Mouse (Mus musculus): ENCODE measurements around the gene Itpk1.
A peak's percentile ranks its signal among the peaks of the same experiment; 100 is the strongest.
"Not testable (repeated sequence)": the region's sequence is repeated elsewhere in the genome, so short reads cannot be mapped to it uniquely, and the experiment has no call there.

Gene Itpk1

DNA sequence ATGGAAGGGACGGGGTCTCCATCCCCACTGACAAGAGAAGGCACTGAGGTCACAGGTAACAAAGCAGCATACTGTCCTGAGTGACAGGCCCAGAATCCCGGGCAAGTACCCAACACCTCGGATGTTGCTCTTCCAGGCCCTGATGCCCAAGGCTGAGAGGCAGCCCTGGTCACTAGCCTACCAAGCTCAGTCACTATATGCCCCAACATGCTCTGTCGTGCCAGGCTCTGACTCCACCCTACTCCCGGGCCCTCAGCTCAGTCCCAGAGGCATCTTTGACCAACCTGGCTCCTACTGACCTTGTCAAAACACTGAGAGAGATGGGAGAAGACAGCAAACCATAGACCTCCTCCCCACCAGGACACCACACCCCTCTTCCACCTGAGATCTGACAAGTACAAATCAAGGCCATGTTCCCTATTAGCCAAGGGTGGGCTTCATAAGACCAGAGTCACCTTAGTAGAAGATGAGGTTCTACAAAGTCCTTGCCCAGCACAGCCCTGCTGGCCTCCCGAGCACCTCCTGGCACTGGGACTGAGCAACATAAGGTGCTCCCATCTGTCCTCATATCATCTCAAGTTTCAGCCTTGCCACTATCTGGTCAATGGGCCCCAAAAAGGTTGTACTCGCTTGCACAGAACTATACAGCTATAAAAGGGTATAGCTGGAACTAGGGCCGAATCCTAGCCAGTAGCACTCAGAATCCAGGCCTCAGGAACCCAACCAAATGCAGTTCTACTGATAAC lies 43.7 kb downstream of the Itpk1 start:
- no peak for DNase-seq (ENCODE audit: inconsistent ontology term)

DNA sequence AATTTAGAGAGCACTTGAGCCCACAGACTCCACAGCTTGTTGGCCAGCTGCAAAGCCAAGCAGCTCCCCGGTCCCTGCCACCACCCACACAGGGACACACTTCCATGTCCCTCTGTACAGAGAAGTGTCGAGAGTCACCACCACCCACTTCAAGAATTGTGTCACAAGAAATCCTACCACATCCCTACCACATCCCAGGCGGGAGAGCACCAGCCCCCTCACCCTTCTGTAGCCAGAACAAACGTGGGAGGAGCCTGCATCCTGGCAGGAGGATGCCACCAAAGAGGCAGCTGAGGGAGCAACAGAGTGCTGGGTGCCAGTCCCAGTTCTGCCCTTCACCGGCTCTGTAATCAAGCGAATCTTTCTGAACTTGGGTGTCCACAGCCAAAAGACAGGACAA lies 51.7 kb downstream of the Itpk1 start:
- DNase-seq (ENCODE audit: inconsistent ontology term) = no peak

DNA sequence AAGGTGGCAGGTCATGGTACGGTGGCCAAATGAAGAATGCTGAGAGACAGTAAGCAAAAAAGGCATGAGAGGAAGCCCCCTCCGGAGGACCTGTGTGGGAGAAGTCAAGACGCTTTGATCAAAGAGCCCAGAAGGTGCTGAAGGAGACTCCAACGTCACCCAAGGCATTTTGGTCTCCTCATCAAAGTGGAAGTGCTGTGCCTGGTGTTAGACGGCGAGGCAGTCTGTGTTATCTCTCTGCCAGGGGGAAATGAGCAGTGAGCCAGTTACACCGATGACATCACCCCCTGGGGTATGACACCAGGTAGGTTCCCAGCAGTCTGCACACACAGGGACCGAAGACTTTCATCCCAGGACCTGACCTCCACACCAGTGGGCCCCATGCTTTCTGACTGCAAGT lies 52.3 kb downstream of the Itpk1 start:
- DNase-seq (ENCODE audit: inconsistent ontology term) = no peak

DNA sequence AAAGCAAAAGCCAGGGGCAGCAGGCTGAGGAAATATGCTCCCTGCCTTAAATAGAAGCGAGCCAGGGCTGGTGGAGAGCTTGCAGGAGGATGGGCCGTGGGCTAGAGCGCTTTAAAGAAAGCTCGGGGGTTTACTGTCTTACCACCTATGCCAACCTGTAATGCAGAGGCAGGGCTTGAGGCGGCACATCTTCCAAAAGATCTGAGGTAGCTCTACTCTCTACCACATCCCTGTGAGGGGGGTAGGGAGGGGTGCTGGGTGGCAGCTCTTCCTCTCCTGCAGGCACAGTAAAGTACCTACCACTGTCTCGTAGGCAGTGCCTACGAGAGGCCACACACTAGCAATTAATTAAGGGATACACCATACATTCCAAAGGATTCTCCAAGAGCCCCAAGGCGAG lies 52.9 kb downstream of the Itpk1 start:
- no peak for DNase-seq (ENCODE audit: inconsistent ontology term)

DNA sequence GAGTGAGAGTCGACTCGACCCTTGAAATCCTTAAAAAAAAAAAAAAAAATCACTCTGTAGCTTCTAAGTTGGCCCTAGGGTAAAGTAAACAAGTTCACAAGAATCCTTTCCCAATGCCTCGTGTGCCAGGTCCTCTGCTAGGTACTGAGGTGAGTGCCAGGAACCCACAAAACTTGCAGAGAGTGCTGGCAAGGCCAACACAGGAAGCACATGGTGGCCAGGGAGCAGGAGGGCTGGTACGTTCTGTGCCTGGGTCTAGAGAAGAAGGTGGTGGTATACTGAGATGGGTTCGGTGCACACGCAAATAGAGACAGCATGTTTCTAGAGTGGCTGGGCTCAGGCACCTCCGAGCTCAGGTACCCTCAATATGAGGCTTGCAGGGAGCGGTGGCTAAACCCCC lies 53.3 kb downstream of the Itpk1 start:
- no peak for DNase-seq (ENCODE audit: inconsistent ontology term)

DNA sequence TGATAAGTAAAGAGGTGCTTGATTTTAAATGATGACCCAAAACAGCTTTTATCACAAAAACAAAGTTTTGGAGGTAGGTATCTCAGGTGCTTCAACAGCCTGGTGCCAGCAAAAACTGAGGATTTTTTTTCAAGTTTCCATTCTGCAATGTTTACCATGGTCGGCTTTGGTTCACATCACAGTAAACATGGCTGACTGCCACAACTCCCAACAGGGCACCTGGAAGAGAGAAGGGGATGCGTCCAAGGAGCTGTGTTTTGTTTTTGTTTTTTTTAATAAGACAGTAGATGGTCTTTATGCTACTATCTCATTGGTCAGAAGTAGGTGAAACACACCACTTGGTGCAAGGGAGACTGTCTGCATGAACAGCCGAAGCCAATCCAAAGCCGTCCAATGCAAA lies 54.1 kb downstream of the Itpk1 start:
- DNase-seq (ENCODE audit: inconsistent ontology term) = no peak

DNA sequence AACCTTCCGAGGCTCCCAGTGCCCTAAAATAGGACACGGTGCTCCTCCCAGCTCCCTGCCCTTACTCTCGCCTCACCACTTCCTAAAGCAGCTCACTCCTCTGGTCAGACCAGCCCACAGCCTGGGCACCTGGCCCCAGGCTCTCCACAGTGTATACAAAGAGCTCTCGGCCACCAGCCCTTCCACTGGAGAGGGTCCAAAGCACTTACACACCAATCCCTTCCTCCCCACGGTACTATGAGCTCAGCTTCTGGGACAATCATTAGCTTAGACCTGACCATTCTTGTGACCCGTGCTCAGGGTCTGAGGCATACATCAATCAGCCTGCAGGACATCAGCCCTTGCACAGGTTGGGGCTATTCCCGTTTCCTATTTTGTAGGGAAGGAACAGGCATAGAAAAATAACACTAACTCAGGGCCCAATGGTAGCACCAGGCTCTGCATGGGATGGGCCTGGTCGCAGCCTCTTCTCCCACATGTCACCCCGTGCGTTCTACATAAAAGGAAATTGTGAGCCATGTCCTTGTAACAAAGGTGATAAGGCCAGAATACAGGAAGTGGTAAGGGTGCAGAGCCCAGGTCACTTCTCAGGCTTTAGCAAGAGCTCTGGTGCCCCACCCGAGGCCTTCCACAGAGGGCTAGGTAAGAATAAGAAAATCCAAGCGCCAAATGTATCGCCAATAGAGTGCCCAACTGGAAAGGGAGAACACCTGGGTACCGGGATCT lies 56.7 kb downstream of the Itpk1 start:
- peak; percentile 33 for DNase-seq (ENCODE audit: inconsistent ontology term)

DNA sequence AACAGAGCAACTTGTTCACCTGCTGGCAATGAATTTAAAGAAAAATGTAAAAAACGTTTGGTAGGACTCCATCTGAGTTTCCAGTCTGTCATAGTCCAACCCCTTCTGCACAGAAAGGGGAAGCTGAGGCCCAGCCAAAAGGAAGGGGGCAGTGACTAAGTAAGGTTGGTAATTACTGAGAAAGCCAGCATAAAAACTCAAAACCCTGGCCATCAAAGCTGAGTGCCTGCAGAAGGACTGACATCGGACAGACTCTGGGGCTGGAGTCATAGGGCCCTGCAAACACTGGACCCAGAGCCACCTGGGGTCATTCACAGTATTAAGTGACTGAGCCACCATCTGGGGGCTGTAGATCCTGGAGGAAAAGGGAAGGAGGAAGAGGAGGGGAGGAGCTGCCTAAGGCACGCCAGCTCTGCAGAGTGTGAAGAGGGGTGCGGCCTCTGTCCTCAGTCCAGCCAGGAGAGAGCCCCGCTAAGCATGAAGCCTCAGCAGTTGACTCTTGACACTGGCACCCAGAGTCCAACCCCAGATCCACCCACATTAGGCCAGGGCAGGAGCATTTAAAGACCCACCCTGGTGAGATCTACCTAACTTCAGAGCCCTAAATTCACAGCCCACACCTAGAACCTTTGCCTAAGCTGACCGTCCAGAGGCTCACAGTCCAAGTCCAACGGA lies 58.0 kb downstream of the Itpk1 start:
- no peak for DNase-seq (ENCODE audit: inconsistent ontology term)

DNA sequence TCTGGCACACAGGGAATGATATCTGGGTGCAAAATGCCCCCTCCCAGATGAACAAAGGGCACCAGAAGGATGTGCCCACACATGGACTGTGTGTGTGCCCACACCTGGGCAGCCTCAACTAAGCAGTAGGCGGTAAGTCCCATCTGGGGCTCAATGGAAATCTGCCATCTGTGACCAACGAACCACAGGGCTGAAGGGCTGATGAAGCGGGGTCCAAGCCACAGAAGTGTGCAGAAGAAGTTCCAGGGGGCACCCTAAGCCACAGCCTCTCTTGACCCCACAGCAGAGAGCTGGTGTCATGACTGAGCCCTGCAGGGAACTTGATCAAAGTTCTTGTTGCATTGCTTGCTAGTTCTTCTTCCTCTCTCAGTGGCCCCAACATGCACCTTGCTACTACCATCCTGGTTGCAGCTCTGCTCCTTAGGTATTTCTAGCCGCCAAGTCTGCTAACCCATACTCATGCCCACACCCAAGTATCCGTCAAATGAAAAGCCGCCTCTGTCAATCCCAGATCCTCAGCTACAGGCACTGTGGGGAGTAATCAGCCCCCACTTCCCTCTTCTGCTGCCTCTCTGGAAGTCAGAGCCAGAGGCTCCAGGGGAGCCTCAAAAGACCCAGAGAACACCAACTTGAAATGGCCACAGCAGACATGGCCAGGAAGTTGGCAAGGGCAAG lies 58.7 kb downstream of the Itpk1 start:
- no peak for DNase-seq (ENCODE audit: inconsistent ontology term)

DNA sequence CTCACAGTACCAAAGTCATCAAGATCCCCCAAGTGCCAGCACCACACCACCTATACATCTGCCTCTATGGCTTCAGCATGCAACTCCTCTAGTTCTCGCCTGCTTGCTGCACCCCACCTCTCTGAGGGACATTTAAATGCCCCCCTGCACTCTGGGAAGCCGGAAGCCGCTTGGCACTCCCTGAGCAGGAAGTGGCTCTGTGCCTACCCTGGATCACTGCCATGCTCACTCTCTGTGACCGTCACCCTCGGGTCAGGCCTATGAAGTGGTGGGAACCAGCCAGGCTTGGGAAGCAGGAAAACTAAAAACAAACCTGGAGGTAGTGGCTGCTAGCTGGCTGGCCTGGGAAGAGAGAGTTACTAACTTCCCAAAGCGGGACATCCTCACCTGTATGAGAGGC lies 61.4 kb downstream of the Itpk1 start:
- no peak for DNase-seq (ENCODE audit: inconsistent ontology term)

DNA sequence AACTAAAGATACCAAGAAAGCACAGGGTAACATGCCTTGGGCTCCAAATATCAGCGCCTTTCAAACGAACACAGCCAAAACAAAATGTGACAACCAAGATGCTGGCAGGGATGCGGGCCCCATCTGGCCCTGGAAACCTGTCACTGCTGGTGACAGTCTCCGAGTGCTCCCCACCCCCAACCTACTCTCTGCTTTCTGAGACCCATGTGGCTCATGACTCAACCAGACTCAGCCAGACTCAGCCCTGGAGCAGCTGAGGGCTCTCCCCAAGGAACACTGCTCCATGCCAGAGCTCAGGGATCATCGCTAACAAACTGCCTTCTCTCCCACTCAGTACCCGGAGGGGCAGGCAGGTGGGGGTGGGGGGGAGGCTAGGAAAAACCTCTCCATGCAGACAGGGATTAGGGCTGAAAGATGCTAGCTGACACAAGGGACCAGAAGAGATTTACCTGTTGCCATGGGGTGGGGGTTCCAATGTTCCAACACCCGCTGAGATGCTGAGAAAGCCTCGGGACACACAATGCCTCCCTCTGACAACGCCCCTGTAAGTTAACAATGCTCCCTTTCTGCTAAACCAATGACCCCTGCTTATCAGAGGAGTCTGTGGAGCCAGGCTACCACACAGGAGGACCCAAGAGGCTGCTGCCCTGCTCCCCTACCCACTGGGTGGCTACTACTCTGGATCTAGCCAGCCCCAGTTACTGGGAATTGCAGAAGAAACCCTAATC lies 64.1 kb downstream of the Itpk1 start:
- peak; percentile 72 for DNase-seq (ENCODE audit: inconsistent ontology term)

DNA sequence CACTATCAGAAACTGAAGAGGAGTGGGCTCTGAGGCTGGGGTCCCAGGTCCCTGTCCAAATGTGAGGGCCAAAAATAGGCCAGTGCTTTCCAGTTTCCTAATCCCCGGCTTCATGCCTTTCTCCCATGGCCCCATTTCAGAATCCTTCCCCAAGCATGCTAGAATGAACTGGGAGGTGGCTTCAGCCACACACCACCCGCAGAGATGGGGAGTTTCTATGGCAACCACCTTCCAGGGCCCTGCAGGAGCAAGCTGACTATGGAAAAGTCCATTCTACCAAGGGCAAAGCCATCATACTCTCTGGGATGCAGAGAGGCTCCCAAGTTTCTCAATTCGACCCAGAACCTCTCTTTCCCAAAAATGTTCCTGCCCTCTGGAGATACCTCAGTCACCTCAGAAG lies 65.9 kb downstream of the Itpk1 start:
- DNase-seq (ENCODE audit: inconsistent ontology term) = no peak

DNA sequence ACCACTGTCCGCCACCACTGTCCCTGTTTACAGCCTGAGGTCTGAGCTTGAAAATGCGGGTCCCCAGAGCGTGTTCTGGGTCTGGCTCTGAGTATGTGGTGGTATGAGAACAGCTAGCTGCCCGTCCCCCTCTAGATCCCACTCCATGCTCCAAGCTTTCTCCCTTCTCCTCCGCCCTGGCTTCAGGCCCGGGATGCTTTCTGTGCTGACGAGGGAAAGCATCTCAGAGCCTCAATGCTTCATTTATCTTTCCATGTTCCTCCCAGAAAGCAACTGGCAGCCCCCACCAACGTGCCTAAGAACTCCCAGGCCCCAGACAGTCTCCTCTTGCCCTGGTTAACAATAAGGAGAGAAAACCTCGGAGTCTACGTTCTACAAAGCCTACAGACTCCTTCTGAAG lies 67.5 kb downstream of the Itpk1 start:
- no peak for DNase-seq (ENCODE audit: inconsistent ontology term)

DNA sequence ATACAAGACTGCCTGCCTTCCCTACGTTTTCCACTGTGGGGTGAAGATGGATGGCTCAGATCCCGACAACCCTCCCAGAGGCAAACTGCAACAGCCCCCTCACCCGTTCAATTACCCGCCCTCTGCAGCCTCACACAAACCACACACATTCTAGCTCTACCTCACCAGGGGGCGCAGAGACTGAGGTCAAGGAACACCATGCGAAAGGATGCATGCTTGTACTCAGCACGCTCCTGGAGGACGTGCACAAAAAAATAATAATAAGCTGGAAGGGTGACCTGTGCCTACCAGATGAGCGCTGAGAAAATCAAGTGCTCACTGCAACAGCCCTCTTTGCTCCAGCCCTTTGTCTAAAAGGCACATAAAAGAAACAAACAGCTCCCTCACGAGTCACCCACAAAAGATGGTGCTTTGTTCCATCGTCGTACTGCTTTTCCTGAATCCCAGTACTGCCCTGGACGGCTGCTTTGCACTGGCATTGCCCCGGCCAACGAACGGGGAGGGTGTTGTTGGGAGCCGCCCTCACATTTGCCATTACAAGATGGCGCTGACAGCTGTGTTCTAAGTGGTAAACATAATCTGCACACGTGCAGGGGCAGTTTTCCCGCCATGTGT lies 70.2 kb downstream of the Itpk1 start:
- DNase-seq (ENCODE audit: inconsistent ontology term) = no peak

DNA sequence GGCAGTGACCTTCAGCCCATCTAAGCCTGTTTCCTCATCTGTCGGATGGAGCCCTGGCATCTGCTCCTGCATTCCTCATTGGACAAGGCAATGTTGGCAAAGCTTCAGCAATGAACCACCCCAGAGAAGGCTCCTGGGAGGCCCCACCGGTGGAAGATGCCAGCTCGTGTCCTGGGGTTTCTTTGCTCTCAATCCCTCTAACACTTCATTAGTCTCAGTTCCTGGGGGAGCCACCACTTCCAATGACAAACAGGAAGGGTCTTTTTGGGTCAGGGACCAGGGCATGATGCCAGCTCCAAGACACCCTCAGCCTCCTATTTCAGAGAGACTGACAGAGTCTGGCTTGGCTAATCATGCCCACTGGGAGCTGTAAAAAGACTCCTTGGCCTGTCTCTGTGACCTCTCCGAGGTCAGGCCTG lies 71.6 kb downstream of the Itpk1 start:
- DNase-seq (ENCODE audit: inconsistent ontology term) = peak; percentile 83

DNA sequence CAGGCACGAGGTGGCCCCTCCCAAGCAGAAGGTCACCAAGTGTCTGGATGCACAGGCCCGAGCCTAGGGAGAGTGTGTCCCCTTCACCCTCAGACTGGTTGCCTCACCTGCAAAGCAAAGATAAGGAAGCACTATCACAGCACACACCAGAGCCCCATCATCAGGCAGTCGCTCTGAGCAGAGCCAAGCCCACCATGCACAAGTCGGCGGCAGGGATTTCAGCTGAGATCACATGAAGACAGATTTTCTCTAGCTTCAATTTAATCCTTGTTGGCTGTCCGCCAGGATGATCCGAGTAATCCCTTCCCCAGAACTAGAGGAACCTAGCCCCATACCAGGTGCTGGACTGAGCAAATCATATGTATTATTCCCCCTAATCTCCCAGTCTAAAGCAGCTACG lies 73.0 kb downstream of the Itpk1 start:
- DNase-seq (ENCODE audit: inconsistent ontology term) = no peak

DNA sequence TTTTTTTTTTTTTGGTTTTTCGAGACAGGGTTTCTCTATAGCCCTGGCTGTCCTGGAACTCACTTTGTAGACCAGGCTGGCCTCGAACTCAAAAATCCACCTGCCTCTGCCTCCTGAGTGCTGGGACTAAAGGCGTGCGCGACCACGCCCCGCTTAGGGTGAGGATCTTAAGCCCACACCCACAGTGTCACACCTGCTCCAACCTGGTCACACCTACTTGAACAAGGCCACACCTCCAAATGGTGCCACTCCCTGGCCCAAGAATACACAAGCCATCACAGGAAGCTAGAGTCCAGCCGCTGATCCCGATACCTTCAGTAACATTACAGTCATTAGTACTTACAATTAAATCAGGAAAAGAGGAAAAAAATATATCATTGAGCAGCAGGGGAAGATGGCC lies 74.3 kb downstream of the Itpk1 start:
- not testable (repeated sequence) for DNase-seq (ENCODE audit: inconsistent ontology term)

DNA sequence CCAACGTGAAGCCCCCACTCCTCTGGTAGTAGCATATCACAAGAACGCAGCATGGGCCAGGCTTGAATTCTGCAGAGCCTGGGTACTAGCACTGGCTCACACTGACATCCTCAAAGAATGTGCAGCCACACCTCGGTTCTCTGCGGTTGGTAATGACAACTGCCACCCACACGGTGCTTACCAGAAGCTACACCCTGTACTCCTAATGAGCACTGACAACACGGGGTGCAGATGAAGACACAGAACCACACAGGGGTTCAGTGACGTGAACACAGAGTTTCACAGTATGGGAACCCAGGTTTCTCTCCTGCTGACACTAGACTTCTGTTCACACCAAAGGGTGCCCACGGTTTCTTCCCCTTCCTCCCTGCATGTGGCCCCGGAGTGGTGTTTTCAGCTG lies 76.5 kb downstream of the Itpk1 start:
- DNase-seq (ENCODE audit: inconsistent ontology term) = no peak

DNA sequence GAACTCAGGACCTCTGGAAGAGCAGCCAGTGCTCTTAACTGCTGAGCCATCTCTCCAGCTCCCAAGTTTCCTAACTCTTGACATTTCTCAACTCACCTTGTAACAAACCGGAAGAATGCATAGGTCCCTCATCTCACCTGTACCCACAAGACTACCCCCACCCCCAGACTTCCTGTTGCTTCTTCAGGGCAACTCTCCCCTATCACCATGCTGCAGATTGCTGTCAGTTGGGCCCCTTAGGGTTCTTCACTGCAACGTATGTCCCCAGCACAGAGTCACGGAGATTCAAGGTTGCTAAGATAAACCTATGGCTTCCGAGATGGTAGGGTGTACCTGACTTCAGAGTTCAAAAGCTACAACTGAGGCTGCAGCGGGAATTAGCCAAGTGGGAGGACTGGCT lies 77.2 kb downstream of the Itpk1 start:
- DNase-seq (ENCODE audit: inconsistent ontology term) = no peak

DNA sequence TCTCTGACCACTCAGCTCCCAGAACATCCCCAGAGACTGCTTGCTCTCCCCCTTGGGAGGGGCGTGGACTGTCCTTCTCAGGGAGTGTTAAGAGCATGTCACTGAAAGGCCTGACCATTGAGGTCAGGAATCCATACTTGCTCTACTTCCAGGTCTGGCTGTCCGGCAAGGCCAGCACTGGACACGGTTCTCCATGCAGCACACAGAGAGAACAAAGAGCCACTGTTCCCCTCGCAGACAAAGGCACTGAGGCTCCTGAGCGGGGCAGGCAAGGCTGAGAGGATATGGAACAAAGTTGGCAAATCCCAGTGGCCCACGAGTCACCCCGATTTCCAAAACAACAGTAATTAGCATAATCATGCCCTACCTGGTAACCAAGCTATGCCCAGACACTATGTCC lies 77.9 kb downstream of the Itpk1 start:
- DNase-seq (ENCODE audit: inconsistent ontology term) = peak; percentile 58

DNA sequence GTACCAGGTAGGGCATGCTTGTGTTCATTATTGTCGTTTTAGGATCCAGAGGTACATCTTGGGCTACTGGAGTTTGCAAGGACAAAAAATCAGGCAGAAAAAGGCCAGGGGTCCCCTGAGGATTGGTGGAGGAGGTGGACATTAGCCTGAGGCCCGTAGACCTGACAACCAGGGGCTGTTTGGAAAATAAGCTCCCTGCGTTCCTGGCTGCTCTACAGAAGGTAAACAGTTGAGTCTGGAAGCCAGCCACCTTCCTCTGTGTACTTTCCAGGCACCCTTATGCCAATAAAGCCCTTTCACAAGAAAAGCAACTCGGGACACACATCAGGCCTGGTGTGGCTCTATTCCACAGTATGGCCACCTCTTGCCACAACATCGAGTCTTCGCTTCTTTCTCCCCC lies 79.0 kb downstream of the Itpk1 start:
- DNase-seq (ENCODE audit: inconsistent ontology term) = no peak
